Mouse (Mus musculus) MEL-GATA-1-ER (cell line): ENCODE measurements around the gene Arhgef17.
"Not testable (repeated sequence)": the region's sequence is repeated elsewhere in the genome, so short reads cannot be mapped to it uniquely, and the experiment has no call there.

Source experiments
- DNase-seq: peaks from one replicate; pipeline ENCODE4 v3.0.0-alpha.2; 2012; ENCODE audit warnings: low read depth; ENCODE audit errors: extremely low read depth

Arhgef17 gene

GRCm38 (mm10) chr7:100848744-100849143, 83.2 kb downstream of the Arhgef17 start:
- DNase-seq, result no peak

- no peak for DNase-seq
Measured at GRCm38 (mm10) chr7:100847131-100847530, 84.8 kb downstream of the Arhgef17 start.

GRCm38 (mm10) chr7:100846033-100846432, 85.9 kb downstream of the Arhgef17 start:
- not testable (repeated sequence) for DNase-seq

- peak; percentile 87 for DNase-seq
Measured at GRCm38 (mm10) chr7:100845412-100845811, 86.5 kb downstream of the Arhgef17 start.

GRCm38 (mm10) chr7:100845026-100845400, 86.9 kb downstream of the Arhgef17 start:
- DNase-seq, result no peak

GRCm38 (mm10) chr7:100844385-100845025, 87.4 kb downstream of the Arhgef17 start:
- peak; percentile 94 for DNase-seq

- no peak for DNase-seq
Measured at GRCm38 (mm10) chr7:100843866-100844265, 88.0 kb downstream of the Arhgef17 start.

GRCm38 (mm10) chr7:100842175-100842574, 89.7 kb downstream of the Arhgef17 start:
- no peak for DNase-seq

- DNase-seq, result no peak
Measured at GRCm38 (mm10) chr7:100841608-100842007, 90.3 kb downstream of the Arhgef17 start.

GRCm38 (mm10) chr7:100840906-100841305, 91.0 kb downstream of the Arhgef17 start:
- DNase-seq, result no peak

- DNase-seq, result no peak
Measured at GRCm38 (mm10) chr7:100839632-100840402, 92.1 kb downstream of the Arhgef17 start.

GRCm38 (mm10) chr7:100837701-100838100, 94.2 kb downstream of the Arhgef17 start:
- no peak for DNase-seq

GRCm38 (mm10) chr7:100836657-100837056, 95.2 kb downstream of the Arhgef17 start:
- no peak for DNase-seq

GRCm38 (mm10) chr7:100835711-100836110, 96.2 kb downstream of the Arhgef17 start:
- no peak for DNase-seq

GRCm38 (mm10) chr7:100835168-100835567, 96.7 kb downstream of the Arhgef17 start:
- no peak for DNase-seq

- DNase-seq, result no peak
Measured at GRCm38 (mm10) chr7:100833859-100834258, 98.0 kb downstream of the Arhgef17 start.

GRCm38 (mm10) chr7:100828549-100828948, 103.4 kb downstream of the Arhgef17 start:
- DNase-seq, result no peak

- DNase-seq, result no peak
Measured at GRCm38 (mm10) chr7:100824661-100825060, 107.2 kb downstream of the Arhgef17 start.
